Mouse (Mus musculus) liver, embryonic 11.5 days (tissue): ENCODE results near the gene Trpm3. TPM values are rescaled to one million over a fixed set of nuclear protein-coding genes. Genes with fewer than 3 reads are reported as not detected.

Experiments
- ATAC-seq: fragments of 200-750 bp; cut with Nextera tagmentation; replicated peaks from 2 replicates; pipeline ENCODE4 v1.8.0; 2017; ENCODE audit warnings: moderate number of reproducible peaks, mild to moderate bottlenecking, moderate TSS enrichment, moderate library complexity; ENCODE audit not compliant: low FRiP score
- DNase-seq: peaks from one replicate; pipeline ENCODE4 v3.0.0-alpha.2; 2017; ENCODE audit warnings: low spot score
- H3K27ac ChIP-seq: fragments of 300-500 bp; sonication (generic); 2 replicates; pipeline ENCODE4 v1.5.1; 2014; ENCODE audit warnings: mild to moderate bottlenecking, low read depth, low read length, control low read depth
- H3K27me3 ChIP-seq: fragments of 300-500 bp; sonication (generic); replicated peaks from 2 replicates; pipeline ENCODE4 v1.6.1; 2014; ENCODE audit warnings: low read length, mixed read lengths; ENCODE audit not compliant: control insufficient read depth, insufficient read depth
- H3K36me3 ChIP-seq: fragments of 300-500 bp; sonication (generic); 2 replicates; pipeline ENCODE4 v1.6.1; 2014; ENCODE audit warnings: mild to moderate bottlenecking, low read length, moderate library complexity, mixed read lengths; ENCODE audit not compliant: control insufficient read depth, insufficient read depth
- H3K4me1 ChIP-seq: fragments of 300-500 bp; sonication (generic); replicated peaks from 2 replicates; pipeline ENCODE4 v1.6.1; 2014; ENCODE audit warnings: low read length, mixed read lengths; ENCODE audit not compliant: control insufficient read depth, insufficient read depth
- H3K4me2 ChIP-seq: fragments of 300-500 bp; sonication (generic); 2 replicates; pipeline ENCODE4 v1.6.1; 2014; ENCODE audit warnings: mild to moderate bottlenecking, control low read depth, moderate library complexity
- H3K4me3 ChIP-seq: fragments of 300-500 bp; sonication (generic); 2 replicates; pipeline ENCODE4 v1.5.1; 2014; ENCODE audit warnings: low read depth, low read length, control low read depth
- H3K9ac ChIP-seq: fragments of 300-500 bp; sonication (generic); 2 replicates; pipeline ENCODE4 v1.6.1; 2014; ENCODE audit warnings: low read depth, low read length, control low read depth
- H3K9me3 ChIP-seq: fragments of 300-500 bp; sonication (generic); 2 replicates; pipeline ENCODE4 v1.6.1; 2016; ENCODE audit warnings: low read length, inconsistent platforms, mixed read lengths; ENCODE audit not compliant: control insufficient read depth
- WGBS: fragments of 180-500 bp; shearing (Covaris S2); extraction: QIAGEN DNeasy Blood & Tissue Kit; methylation state at CpG from one replicate; pipeline ENCODE4 v1.1.7; 2014; 5-methylcytosine and 5-hydroxymethylcytosine counted together
- polyA plus RNA-seq: library from polyadenylated mRNA; unstranded; fragments of >200 nt; fragmentation: Nextera tagmentation; extraction: Ambion mirVana; gene quantifications from 2 replicates; pipeline ENCODE4 v1.2.1, GENCODE M21; 2014

The Trpm3 gene
- polyA plus RNA-seq, 1 experiment from 2014 or later, result 0.26 TPM

GRCm38 (mm10) chr19:22656466-22657215, 517.8 kb downstream of the Trpm3 start:
- Histone ChIP-seq H3K9ac (no peak overlapping the region), H3K36me3 (no peaks in the 10 kb centered on the region), H3K27ac (no peak overlapping the region), H3K4me1 (no peaks in the 10 kb centered on the region), H3K27me3 (no peaks in the 10 kb centered on the region), H3K9me3 (no peaks in the 10 kb centered on the region), H3K4me3 (no peak overlapping the region), H3K4me2 (no peak overlapping the region)
- ATAC-seq, result no peak
- 71% methylated on average over 14 of the region's 14 CpGs for WGBS
- no peak for DNase-seq

GRCm38 (mm10) chr19:22657251-22657650, 518.4 kb downstream of the Trpm3 start:
- DNase-seq (no peak), ATAC-seq (no peak)
- Histone ChIP-seq H3K4me2 (no peak overlapping the region), H3K4me1 (no peaks in the 10 kb centered on the region), H3K36me3 (no peaks in the 10 kb centered on the region), H3K27ac (no peak overlapping the region), H3K9me3 (no peaks in the 10 kb centered on the region), H3K27me3 (no peaks in the 10 kb centered on the region), H3K9ac (no peak overlapping the region), H3K4me3 (no peak overlapping the region)
- WGBS, result 63% methylated on average over 4 of the region's 4 CpGs

GRCm38 (mm10) chr19:22665401-22665800, 526.6 kb downstream of the Trpm3 start:
- Histone ChIP-seq H3K27ac (no peak overlapping the region), H3K36me3 (no peaks in the 10 kb centered on the region), H3K9ac (no peak overlapping the region), H3K27me3 (no peaks in the 10 kb centered on the region), H3K9me3 (no peaks in the 10 kb centered on the region), H3K4me2 (no peak overlapping the region), H3K4me1 (no peaks in the 10 kb centered on the region), H3K4me3 (no peak overlapping the region)
- WGBS, result 80% methylated on average over 4 of the region's 4 CpGs
- ATAC-seq (no peak), DNase-seq (no peak)

- Histone ChIP-seq H3K4me3 (no peak overlapping the region), H3K9ac (no peak overlapping the region), H3K27me3 (no peaks in the 10 kb centered on the region), H3K36me3 (no peaks in the 10 kb centered on the region), H3K4me1 (no peaks in the 10 kb centered on the region), H3K4me2 (no peak overlapping the region), H3K27ac (no peak overlapping the region), H3K9me3 (no peaks in the 10 kb centered on the region)
- no peak for DNase-seq
- WGBS, result 80% methylated on average over 8 of the region's 8 CpGs
- ATAC-seq, result no peak
Observed at GRCm38 (mm10) chr19:22670222-22670621, 531.4 kb downstream of the Trpm3 start.

GRCm38 (mm10) chr19:22672892-22673291, 534.0 kb downstream of the Trpm3 start:
- no peak for DNase-seq
- H3K36me3 ChIP-seq, result no peaks in the 10 kb centered on the region
- H3K9me3 ChIP-seq, result no peaks in the 10 kb centered on the region
- H3K4me2 ChIP-seq, result no peak overlapping the region
- H3K27me3 ChIP-seq, result no peaks in the 10 kb centered on the region
- 73% methylated on average over 3 of the region's 3 CpGs for WGBS
- no peak overlapping the region for H3K9ac ChIP-seq
- no peak overlapping the region for H3K4me3 ChIP-seq
- H3K4me1 ChIP-seq, result no peaks in the 10 kb centered on the region
- ATAC-seq, result no peak
- H3K27ac ChIP-seq, result no peak overlapping the region

GRCm38 (mm10) chr19:22676206-22676605, 537.4 kb downstream of the Trpm3 start:
- no peak overlapping the region for H3K4me2 ChIP-seq
- no peaks in the 10 kb centered on the region for H3K4me1 ChIP-seq
- H3K9ac ChIP-seq, result no peak overlapping the region
- DNase-seq (no peak), ATAC-seq (no peak)
- 80% methylated on average over 4 of the region's 4 CpGs for WGBS
- no peaks in the 10 kb centered on the region for H3K36me3 ChIP-seq
- no peaks in the 10 kb centered on the region for H3K27me3 ChIP-seq
- H3K4me3 ChIP-seq, result no peak overlapping the region
- H3K27ac ChIP-seq, result no peak overlapping the region
- H3K9me3 ChIP-seq, result no peaks in the 10 kb centered on the region

- H3K9ac ChIP-seq, result no peak overlapping the region
- no peak overlapping the region for H3K4me2 ChIP-seq
- ATAC-seq (no peak), DNase-seq (no peak)
- no peaks in the 10 kb centered on the region for H3K9me3 ChIP-seq
- WGBS, result 88% methylated on average over 6 of the region's 6 CpGs
- H3K4me3 ChIP-seq, result no peak overlapping the region
- H3K27ac ChIP-seq, result no peak overlapping the region
- H3K36me3 ChIP-seq, result no peaks in the 10 kb centered on the region
- no peaks in the 10 kb centered on the region for H3K4me1 ChIP-seq
- no peaks in the 10 kb centered on the region for H3K27me3 ChIP-seq
Observed at GRCm38 (mm10) chr19:22682238-22682637, 543.4 kb downstream of the Trpm3 start.

- Histone ChIP-seq H3K27me3 (no peaks in the 10 kb centered on the region), H3K4me2 (no peak overlapping the region), H3K4me3 (no peak overlapping the region), H3K36me3 (no peaks in the 10 kb centered on the region), H3K27ac (no peak overlapping the region), H3K9ac (no peak overlapping the region), H3K4me1 (no peaks in the 10 kb centered on the region), H3K9me3 (no peaks in the 10 kb centered on the region)
- WGBS, result 81% methylated on average over 5 of the region's 5 CpGs
- ATAC-seq, result no peak
- DNase-seq, result no peak
Observed at GRCm38 (mm10) chr19:22691995-22692394, 553.1 kb downstream of the Trpm3 start.

- Histone ChIP-seq H3K4me2 (no peak overlapping the region), H3K27ac (no peak overlapping the region), H3K4me1 (no peaks in the 10 kb centered on the region), H3K4me3 (no peak overlapping the region), H3K9ac (no peak overlapping the region), H3K9me3 (no peaks in the 10 kb centered on the region), H3K27me3 (no peaks in the 10 kb centered on the region), H3K36me3 (no peaks in the 10 kb centered on the region)
- WGBS, result 80% methylated on average over 4 of the region's 4 CpGs
- DNase-seq, result no peak
- no peak for ATAC-seq
Observed at GRCm38 (mm10) chr19:22692553-22692952, 553.7 kb downstream of the Trpm3 start.
